Mouse (Mus musculus) inflammation-experienced regulatory T-cells, adult 6 months (primary cell): ENCODE results near the gene Clec2i. TPM values are rescaled to one million over a fixed set of nuclear protein-coding genes. Genes with fewer than 3 reads are reported as not detected.

ENCODE experiments used
- polyA plus RNA-seq, 3 experiments: library from polyadenylated mRNA; unstranded; fragments of 100-300 nt; shearing (Covaris generic); gene quantifications; one replicate each; pipeline ENCODE4 v1.2.1; 2017

Clec2i gene
- polyA plus RNA-seq, 3 experiments from 2014 or later, result 70.5 to 91.7 (median 73.9) TPM

Other genes with a start within 250 kb of the Clec2i start
- gene Clec2h, start 225.2 kb upstream of the Clec2i start, polyA plus RNA-seq, result not detected
- not detected for gene Klrb1, start 164.5 kb upstream of the Clec2i start, polyA plus RNA-seq
- gene Klrb1c, start 98.4 kb upstream of the Clec2i start, polyA plus RNA-seq, result under 1 TPM; 0.33 to 0.67 (median 0.34) TPM
- not detected for gene Gm44511, start 61.3 kb upstream of the Clec2i start, polyA plus RNA-seq
- under 1 TPM in 1 of 3 experiments, not detected in 2; 0.79 TPM for gene Klrb1b, start 61.3 kb upstream of the Clec2i start, polyA plus RNA-seq
- 1 to 10 TPM; 4.6 to 6.7 (median 5.6) TPM for gene BC035044, start 3.5 kb downstream of the Clec2i start, polyA plus RNA-seq
- 1 to 10 TPM in 2 of 3 experiments, under 1 TPM in 1; 0.95 to 5.0 (median 1.1) TPM for gene Clec2g, start 46.8 kb downstream of the Clec2i start, polyA plus RNA-seq
- gene Klrb1f, start 158.3 kb downstream of the Clec2i start, polyA plus RNA-seq, result 1 to 10 TPM; 1.5 to 9.2 (median 5.2) TPM
- gene Clec2e, start 213.3 kb downstream of the Clec2i start, polyA plus RNA-seq, result not detected